Mouse (Mus musculus) c-Kit-positive CD71-negative TER-119-negative erythroid progenitor cells, embryonic 14.5 days (primary cell): ENCODE measurements around the gene Ankrd23.

ENCODE experiments used
- DNase-seq: peaks from one replicate; pipeline ENCODE4 v3.0.0-alpha.2; 2013; ENCODE audit warnings: low read depth

The Ankrd23 gene

DNA sequence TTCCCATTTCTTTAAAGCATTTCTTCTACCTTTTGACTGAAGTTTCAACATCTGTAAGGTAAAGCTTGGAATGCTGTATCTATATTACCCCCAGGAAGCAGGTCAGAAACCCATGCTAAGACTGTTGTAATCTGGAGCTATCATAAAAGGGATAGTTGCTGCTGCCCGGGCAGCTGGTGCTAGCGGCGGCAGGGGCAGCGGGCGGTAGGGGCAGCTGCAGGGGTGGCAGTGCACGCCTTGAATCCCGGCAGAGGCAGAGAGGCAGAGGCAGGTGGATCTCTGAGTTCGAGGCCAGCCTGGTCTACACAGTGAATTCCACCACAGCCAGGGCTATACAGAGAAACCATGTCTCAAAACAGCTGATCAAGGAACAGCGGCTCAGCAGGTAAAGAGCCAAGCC lies 6.2 kb upstream of the Ankrd23 start:
- no peak for DNase-seq

DNA sequence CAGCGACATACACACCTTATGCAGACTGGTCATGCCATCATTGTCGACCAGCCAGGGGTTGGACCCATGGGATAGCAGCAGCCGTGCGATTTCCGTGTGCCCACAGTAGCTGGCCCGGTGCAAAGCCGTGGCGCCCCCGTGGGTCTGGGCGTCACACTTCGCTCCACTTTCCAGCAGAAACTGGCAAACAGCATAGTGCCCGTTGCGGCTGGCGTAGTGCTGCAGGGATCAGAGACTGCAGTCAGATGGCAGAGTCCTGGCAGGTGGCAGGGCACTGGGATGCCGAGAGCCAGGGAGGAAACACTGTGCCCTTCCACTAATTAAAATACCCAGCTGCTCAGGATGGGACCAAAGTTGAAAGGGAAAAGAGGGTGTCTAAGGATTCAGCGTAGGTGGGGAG lies 5.2 kb upstream of the Ankrd23 start:
- DNase-seq: no peak

DNA sequence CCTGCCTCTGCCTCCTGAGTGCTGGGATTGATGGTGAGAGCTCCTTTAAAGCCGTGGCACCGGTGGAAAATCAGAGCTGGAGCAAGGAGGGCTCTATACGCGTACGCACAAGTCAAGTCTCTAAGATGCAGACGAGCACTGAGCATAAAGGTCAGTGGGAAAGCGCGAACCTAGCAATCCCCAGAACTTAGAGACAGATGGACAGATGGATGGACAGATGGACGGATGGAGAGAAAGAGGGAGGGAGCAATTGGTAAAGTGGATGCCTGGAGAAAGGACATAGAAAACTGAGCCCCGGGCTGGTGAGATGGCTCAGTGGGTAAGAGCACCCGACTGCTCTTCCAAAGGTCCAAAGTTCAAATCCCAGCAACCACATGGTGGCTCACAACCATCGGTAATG lies 4.1 kb upstream of the Ankrd23 start:
- no peak for DNase-seq

DNA sequence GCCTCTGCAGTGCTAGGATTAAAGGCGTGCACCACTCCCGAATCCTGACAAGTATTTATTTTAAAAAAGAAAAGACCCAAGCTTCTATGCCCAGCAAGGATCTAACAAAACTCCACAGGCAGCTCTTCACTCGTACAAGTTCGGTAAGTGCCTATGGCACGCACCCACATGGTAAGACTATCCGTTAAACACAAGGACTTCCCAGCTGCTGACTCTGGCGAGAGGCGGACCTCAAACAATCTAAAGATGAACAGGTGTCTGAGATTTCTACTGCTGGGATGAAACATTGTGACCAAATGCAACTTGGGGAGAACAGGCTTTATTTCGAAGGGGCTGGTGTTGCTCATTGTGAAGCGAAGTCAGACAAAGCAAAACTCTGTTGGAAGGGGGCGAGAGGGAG lies 3.4 kb upstream of the Ankrd23 start:
- no peak for DNase-seq

DNA sequence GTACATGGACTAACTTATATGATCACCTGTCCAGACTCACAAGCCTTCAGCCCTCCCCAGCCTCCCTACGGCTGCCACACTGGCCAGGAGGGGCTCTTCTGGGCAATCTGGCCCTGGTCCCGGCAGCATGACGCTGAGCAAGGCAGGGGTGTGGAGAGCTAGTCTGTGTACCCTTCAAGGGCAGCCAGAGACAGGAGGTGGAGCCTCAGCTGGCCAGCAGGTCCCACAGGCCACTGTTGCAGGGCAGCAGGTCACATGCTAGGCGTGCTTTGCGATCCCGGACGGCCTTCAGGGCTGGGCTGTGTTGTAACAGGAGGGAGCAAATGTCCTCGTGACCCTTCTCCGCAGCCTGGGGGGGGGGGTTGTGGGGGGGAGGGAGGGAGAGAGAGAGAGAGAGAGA lies 2.5 kb upstream of the Ankrd23 start, which contains the start of gene Gm42417:
Gene Gm42417, minus strand, starts transcription at position 244 of the 400 bp plus-strand sequence.
- DNase-seq: no peak

DNA sequence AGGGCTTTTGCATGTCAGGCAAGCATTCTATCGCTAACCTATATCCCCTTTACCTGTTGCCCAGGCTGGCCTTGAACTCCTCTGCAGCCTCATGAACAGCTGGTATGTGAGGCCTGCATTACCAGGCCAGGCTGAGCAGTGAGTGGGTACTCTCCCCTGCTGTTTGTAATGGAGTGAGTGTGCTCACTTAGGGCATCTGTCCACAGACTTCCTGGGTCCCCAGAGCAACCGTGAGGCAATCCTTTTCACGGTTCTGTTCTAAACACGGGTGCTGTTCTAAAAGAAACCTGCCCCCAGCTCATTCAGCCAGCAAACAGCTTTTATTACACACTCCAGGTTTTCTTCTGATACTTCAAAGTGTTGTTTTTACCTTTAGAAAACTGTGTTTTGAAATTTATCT lies 2.0 kb upstream of the Ankrd23 start:
- no peak for DNase-seq

DNA sequence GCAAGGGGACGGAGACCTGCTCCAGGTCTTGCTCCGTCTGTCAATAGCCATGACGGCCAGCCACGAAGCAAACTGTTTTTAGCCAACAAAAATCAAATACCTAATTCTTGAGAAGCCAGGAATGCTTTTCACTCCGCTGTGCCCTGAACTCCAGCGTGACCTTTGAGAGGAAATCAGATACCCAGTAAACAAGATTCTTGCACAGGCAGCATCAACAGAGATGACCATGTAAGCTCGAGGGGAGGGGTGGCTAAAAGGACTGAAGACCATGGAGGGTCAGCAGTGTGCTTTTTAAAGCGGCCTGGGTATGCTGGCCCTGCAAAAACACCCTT lies 320 bp downstream of the Ankrd23 start:
- DNase-seq: no peak

DNA sequence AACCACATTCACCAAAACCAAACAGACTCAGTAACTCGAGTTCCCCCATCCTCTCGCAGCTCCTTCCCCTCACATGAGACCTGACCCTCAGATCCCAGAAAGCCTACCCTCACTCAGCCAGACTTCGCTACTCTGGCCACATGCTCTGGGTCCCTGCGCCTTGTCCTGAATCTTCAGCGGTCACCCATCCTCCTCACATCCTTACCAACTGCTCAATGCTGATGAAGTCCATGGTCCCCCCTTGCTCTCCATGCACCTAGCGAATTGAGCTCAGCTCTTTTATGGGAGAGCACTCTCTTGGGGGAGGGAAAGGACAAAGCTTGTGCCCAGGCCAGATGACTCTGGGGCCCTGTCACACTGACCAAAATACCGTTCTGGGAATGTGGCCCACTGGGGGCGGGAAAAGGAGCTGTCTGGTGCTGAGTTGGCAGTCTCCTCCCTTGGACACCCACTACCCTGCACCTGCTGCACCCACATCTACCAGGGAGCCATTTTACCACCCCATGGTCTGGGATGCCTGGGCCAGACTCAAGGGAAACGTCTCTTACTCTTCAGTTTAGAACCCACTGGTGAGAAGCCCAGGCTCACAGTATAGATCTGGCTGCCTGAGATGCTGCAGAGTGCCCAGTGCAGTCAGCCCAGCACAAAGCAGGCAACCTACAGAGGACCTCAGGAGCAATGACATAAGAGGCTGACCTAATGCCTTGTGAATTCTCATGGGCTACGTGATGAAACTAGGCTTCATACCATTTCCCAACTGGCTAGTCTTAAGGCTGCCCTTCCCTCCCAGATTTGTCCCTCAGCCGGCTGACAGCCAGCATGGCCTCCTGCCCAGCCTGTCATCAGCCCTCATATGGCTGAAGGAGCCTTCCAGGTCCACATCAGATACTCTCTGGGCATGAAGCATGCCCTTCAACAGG lies 946 bp downstream of the Ankrd23 start:
- no peak for DNase-seq

DNA sequence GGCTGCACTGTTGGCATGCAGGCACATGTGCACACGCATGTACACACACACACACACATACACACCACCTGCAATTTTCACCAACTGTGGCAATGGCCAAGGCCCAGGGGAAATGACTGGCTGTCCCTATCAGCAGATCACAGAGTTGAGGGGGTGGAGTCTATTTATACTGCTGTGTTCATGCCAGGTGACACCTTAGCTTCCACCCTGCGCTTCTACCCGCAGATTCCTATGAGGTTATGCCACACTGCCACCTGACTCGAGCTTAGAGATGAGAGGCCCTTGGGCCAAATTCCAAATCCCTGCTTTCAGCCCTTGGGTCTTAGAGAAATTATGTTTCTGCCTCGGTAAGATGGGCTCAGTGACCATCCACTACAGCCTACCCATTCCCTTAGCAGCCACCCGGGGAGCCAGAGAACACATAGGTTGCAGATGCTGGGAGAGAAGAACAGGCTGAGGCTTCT lies 2.1 kb downstream of the Ankrd23 start:
- DNase-seq: no peak

DNA sequence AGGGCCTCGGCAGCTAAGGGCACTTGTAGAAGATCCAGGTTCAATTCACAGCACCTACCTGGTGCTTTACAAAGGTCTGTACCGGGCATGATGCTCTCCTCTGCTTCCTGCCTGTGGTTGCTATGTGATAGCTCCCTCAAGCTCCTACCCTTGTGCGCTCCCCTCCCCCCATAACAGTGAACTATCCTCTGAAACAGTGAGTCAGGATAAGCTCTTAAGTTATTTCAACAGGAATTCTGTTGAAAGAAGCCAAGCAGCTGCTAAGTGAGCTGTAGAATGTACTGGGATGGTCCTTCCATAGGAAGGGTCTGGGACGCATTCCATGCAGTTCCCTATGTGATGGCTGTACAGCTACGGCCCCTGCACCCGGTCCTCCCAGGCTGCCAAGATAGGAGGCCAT lies 3.1 kb downstream of the Ankrd23 start:
- no peak for DNase-seq

DNA sequence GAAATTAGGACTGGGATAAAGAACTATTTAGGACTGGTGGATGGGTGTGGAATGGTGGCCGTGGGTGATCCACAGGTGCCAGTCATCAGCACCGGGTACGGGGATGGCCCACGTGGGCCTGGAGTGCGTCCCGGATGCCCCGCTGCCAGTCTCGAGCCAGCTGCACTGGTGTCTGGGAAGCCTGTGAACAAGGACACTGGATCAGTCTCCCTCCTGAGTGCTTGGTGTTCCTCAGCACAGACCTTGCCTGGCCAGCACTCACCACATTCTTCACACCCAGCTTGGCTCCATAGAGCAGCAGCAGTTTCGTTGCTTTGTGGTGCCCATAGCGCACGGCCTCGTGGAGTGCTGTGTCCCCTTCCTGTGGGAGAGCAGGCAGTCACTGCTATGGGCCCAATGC lies 5.2 kb downstream of the Ankrd23 start:
- DNase-seq: no peak

DNA sequence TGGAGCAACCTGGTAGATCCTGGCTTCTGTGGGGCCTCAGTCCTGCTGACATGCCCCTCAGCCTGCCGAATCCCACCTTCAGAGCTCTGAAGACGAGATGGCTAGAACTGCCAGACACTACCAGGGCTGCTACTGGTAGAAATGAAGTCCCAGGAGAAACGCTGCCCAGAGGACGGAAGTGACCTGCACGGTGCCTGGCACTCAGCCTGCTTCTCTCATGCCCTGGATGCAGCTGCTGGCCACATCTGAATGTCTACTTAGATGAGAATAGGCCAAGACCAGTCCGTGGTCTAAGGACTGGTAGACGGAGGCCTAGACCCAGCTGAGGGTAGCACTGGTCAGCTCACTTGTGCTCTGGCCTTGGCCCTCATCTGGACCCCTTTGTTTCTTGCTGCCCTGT lies 5.7 kb downstream of the Ankrd23 start:
- DNase-seq: no peak

DNA sequence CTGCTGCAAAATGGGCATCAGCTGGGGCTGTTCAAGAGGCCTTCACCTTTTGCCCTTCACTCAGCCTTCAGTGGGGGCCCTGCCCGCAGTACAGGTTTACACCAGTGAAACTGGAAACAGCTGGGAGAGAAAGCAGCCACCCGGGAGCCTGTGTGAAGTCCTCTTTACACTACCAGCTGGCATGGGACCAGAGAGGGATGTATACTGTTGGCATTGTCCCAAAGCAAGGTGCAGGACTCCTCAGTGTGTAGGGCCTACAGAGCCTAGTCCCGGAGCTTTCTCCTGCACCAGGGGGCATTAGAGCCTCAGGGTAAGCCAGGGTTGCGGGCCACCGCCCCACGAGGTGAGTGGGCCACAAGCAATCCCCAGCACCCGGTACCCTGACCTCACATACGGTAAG lies 6.2 kb downstream of the Ankrd23 start:
- DNase-seq: no peak

DNA sequence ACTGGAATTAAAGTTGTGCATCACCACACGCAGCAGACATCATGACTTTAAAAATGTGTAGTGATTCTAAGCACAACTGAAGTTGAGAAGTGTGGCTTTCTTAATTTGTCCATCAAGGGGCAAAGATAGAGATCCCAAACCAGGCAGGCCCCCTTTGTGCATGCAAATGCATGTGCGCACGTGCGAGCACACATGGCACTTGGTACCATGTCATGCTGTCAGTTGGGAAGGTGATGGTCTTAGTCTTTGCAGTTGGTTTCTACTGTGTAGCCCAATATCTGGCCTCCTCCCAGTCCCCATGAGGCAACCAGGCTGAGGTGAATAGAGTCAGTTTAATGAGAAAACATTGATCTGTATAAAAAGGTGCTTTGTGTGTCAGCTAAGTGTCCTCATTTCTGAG lies 6.8 kb downstream of the Ankrd23 start:
- DNase-seq: no peak

DNA sequence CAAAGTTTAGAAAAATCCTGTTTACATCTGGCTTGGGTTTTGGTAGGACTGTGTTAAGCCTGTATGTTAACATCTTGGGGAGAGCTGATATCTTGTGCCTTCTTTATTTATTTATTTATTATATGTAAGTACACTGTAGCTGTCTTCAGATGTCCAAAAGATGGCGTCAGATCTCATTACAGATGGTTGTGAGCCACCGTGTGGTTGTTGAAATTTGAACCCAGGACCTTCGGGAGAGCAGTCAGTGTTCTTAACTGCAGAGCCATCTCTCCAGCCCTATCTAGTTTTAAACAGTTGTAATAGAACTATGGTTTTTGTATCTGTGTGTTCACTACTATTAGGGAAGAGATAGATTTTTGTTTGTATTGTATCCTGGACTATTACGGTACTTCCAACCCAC lies 7.4 kb downstream of the Ankrd23 start:
- no peak for DNase-seq

DNA sequence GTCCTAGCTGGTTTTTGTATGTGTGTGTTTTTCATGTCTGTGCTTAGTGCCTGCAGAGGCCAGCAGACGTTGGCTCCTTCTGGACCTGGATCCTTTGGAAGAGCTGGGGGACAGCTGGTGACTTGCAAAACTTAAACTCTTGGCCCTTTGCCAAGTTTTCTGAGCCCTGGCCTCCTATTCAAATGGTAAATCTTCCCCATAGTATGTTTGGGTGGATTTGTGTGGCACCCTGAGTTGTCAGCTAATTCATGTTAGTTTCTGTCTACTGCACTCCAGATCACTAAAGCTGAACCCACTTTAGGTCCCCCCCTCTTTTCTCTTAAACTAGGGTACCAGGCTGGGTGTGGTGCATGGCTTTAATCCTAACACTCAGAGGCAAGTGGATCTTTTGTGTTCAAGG lies 8.3 kb downstream of the Ankrd23 start:
- no peak for DNase-seq

DNA sequence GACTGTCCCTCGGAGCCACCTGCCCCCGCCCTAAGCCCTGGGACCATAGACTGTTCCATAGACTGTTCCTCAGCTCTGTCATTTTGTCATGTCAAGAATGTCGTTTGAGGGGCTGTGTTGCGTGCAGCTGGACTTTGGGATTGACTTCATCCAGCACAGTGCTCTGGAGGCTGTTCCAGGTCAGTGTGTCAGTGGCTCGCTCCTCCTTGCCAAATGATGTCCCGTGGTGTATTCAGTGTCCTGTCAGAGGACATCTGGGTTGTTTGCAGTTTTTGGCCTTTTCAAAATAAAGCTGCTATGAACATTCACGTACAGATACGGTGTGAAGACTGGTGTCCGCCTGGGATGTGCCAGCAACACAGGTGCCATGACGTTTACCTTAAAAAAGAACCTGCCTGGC lies 9.8 kb downstream of the Ankrd23 start:
- DNase-seq: no peak

DNA sequence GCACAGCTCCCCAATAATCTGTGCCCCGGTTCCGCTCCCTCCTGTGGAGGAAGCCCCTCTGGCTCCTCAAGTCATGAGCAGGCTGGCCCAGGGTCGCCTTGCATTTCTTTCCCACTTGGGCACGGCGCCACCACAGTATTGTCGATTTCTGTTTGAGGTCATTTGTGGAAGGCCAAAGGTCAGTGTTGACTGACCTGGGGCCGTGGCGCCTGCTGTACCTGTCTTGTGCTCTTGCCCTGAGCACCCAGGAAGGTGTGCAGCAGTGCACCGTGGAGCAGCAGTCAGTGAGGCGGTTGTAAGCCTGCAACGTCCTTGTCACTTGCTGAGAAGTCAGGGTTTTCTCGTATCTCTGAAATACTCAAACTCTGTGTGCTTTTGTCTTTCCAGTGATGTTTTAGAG lies 10.9 kb downstream of the Ankrd23 start:
- no peak for DNase-seq

DNA sequence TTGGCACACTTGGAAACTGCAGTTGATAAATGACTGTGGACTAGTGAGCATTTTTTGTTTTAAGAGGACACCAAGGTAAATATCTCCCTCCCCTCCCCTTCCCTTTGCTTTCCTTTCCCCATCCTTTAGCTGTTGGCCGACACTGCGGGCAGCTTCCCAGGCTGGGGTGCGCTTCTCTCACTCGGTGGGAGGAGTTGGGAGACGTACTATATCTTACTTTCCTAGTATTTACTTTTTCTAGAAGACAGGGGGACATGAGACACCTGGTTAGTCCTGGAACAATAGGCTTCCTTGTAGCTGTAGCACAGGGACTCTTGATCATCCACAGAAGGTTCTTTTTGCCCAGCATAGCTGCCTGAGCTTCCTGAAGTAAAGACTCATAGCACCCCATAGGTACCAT lies 12.6 kb downstream of the Ankrd23 start:
- no peak for DNase-seq

DNA sequence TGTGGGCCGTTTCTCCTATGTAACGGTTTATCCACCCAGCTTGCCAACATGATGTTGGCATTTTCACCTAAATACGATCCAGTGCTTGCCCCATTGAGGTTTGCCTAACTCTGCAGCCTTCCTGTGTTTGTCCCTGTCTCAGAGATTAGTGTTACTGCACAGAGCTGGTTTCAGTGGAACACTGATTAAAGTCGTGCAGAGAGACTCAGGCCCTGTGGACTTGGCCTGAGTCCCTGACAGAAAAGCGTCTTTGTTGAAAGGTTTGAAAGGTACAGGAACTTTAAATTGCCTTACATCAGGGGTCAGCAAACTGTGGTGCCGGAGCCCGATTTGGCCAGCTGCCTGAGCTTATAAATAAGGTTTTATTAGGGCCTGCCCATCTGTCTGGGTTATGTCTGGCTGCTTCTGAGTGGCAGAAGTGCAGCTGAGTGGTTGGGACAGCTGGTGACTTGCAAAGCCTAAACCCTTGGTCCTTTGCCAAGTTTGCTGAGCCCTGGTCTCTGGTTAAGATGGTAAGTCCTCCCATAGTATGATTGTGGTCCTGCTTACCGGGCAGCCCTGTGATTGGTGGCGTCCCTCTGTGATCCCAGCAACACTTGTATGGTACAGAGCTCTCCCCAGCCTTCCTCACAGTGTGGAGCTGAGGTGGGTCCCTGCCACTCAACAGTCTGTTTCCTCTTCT lies 13.2 kb downstream of the Ankrd23 start:
- DNase-seq: no peak

DNA sequence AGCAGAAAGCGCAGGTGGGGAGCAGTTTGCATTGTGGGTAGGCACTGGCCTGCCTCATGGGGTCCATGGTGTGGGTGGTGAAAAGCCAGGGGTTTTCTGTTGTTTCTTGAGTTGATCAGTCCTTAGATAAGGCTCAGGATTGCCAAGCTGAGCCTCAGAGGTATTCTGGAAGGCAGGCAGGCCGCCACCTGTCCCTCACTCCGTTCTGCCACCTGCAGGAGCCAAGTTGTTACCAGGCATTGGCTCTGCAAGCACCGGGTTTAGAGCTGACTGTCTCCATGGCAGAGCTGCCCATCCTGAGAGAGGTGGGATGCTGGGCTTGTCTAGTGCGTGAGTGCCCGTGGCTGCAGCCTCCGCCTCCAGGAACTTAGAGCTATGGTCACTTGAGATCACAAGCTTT lies 14.5 kb downstream of the Ankrd23 start:
- DNase-seq: no peak

DNA sequence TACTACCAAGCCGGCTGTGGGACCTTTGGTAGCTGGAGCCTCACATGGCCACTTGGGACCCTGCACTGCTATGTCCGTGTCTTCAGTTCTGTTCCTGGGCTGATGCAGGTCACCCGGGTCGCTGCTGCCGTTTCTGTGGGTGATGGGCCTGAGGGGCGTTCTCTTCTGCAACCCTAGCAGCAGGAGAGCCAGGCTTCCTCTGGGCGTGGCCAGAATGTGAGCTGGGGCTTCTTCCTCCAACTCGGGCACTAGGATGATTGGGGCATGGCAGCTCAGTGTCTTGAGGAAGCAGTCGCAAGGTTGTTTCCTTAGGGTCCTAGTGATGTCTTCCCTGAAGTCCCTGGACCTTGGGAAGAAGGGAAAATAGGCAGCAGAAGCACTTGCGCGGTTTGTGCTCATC lies 17.1 kb downstream of the Ankrd23 start:
- no peak for DNase-seq

DNA sequence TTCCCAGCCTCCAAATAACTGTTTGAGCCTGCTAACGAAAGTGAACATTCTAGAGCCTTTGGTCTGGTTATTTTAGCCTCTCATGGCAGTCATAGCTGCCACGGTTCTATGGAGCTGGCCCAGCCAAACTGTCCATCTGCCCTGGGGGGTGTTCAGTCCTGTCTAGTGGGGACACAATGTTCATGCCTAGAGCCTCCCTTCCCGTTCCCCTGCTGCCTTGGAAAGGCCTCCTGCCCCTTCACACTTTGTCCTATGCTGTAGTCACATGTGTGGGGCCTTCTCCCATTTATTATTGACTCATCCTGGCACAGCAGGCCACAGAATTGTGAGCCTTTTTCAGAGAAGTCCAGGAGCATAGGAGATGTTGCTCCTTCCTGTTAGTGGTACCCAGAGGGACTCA lies 18.4 kb downstream of the Ankrd23 start:
- no peak for DNase-seq

DNA sequence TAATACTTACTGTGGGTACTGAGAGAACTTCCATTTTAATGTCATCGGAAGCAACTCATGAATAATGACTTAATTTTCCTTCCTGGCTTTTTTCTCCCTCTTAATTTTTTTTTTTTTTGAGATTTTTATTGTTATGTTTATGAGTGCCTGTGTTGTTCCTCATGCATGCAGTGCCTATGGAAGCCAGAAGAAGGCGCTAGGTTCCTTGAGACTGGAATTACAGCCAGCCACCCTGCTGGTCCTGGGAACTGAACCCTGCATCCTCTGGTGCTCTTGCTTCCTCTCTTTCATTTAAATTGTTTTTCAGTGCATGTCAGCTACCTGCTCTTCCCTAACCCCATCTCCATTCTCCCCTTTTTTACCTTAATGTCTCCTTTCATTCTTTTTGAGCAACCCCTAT lies 23.0 kb downstream of the Ankrd23 start:
- DNase-seq: no peak
